Mouse (Mus musculus) E14TG2a.4 (cell line): ENCODE measurements at regions not wholly inside any gene's neighbourhood (a gene's known extent, or its start where the extent isn't known, plus 50 kb on each side); places are given as distances from the start of the nearest gene placed in this dataset.

Experiments
- CTCF ChIP-seq: conservative IDR thresholded peaks from 2 replicates; pipeline ENCODE4 v1.5.1; 2014; ENCODE audit warnings: low read length
- NANOG ChIP-seq: IDR thresholded peaks from 2 replicates; pipeline ENCODE4 v1.6.1; 2014; ENCODE audit warnings: borderline replicate concordance, low read length, mixed read lengths
- POU5F1 ChIP-seq: IDR thresholded peaks from 2 replicates; pipeline ENCODE4 v1.6.1; 2014; ENCODE audit warnings: low read length, borderline replicate concordance

DNA sequence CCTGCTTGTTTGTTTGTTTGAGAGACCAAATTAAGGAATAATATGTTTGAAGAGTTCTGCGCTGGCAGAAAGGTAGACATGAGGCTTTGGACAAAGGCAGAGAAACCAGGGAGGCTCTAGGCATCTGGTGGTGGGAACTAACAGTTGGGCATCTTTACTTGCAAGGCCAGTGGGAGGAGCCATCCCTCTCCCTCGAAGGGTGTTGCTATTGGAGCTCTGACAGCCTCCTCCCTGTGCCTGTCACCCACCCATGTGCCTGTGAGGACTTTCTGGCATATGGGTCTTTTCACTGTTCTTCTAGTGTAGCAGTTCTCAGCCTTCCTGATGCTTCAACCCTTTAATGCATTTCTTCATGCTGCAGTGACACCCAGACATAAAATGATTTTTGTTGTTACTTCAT is 206.7 kb upstream of the Prok2 start:
- no peak for TF ChIP-seq CTCF
- no peak for TF ChIP-seq POU5F1
- no peak for TF ChIP-seq NANOG
